Mouse (Mus musculus) liver, adult 2 months (tissue): ENCODE results near the gene Ak3.

Experiments used
- CTCF ChIP-seq: fragments of 200-500 bp; IDR thresholded peaks from 2 replicates; pipeline ENCODE4 v1.5.1; 2011; ENCODE audit warnings: low read depth, low read length, control low read depth
- POLR2A ChIP-seq: fragments of 200-500 bp; IDR thresholded peaks from 2 replicates; pipeline ENCODE4 v1.6.1; 2011; ENCODE audit warnings: low read length, control low read depth; ENCODE audit not compliant: insufficient read depth; ENCODE audit errors: extremely low read depth

- TF ChIP-seq CTCF (no peak), POLR2A (no peak)
Observed at GRCm38 (mm10) chr19:29063009-29063408, 15.2 kb upstream of the Ak3 start.
